Mouse (Mus musculus) CH12.LX (cell line): ENCODE results near the gene Serpinb2.

Experiments used
- CTCF ChIP-seq, 2 experiments: IDR thresholded peaks in 1 of 2; conservative IDR thresholded peaks in 1 of 2; 2 replicates each; pipeline ENCODE4 v1.5.1; 2011 to 2012; ENCODE audit warnings: low read depth in 2 of 2, low read length in 2 of 2, improper control_type of control experiment in 1 of 2, inconsistent platforms in 1 of 2, mild to moderate bottlenecking in 1 of 2, moderate library complexity in 1 of 2
- EP300 ChIP-seq: IDR thresholded peaks from 2 replicates; pipeline ENCODE4 v1.6.1; 2011; ENCODE audit warnings: low read length, improper control_type of control experiment
- MAX ChIP-seq: IDR thresholded peaks from 2 replicates; pipeline ENCODE4 v1.6.1; 2011; ENCODE audit warnings: low read length, improper control_type of control experiment
- MXI1 ChIP-seq: IDR thresholded peaks from 2 replicates; pipeline ENCODE4 v1.6.1; 2011; ENCODE audit warnings: mild to moderate bottlenecking, low read depth, low read length, improper control_type of control experiment
- MYC ChIP-seq: IDR thresholded peaks from 2 replicates; pipeline ENCODE4 v1.6.1; 2011; ENCODE audit warnings: low read depth, mild to moderate bottlenecking, improper control_type of control experiment, low read length
- POLR2AphosphoS2 ChIP-seq: IDR thresholded peaks from 2 replicates; pipeline ENCODE4 v1.6.1; 2011; ENCODE audit warnings: low read depth, low read length, improper control_type of control experiment
- SIN3A ChIP-seq: IDR thresholded peaks from 2 replicates; pipeline ENCODE4 v1.6.1; 2012; ENCODE audit warnings: low read length, improper control_type of control experiment, inconsistent platforms
- ZC3H11A ChIP-seq: IDR thresholded peaks from 2 replicates; pipeline ENCODE4 v1.6.1; 2012; ENCODE audit warnings: low read depth, mild to moderate bottlenecking, inconsistent platforms, low read length, improper control_type of control experiment

DNA sequence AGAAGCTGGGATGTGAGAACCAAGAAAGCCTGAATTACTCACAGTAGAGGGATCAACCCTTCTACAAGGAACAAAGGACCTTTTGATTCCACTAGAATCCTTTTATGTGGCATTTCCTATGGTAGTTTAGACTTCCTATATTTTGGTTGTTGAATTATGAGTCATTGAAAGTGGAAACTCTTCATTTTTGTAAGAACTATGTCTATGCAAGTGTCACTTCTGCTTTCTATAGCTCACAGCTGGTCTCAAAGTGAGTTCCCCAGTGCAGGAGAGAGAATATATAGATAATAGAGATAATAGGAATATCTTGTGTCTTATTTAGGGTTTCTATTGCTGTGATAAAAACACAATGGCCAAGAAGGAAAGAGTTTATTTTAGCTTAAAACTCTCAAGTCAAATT lies 71.7 kb downstream of the Serpinb2 start:
- peak; percentile 99 for TF ChIP-seq EP300
- TF ChIP-seq MAX, result no peak
- no peak for TF ChIP-seq POLR2AphosphoS2
- no peak for TF ChIP-seq CTCF (conservative IDR thresholded peaks at IDR 0.05 in 1 of 2, IDR thresholded peaks at IDR 0.05 in 1 of 2; ENCODE audit: low read depth in 2 of 2, low read length in 2 of 2)
- no peak for TF ChIP-seq ZC3H11A
- no peak for TF ChIP-seq MYC
- TF ChIP-seq SIN3A, result peak; percentile 3; the same call in 1 of the 2 replicates
- TF ChIP-seq MXI1, result no peak
